Mouse (Mus musculus): ENCODE measurements around the gene Zg16. TPM values are rescaled to one million over a fixed set of nuclear protein-coding genes. Genes with fewer than 3 reads are reported as not detected.

Zg16 gene
- polyA plus RNA-seq, 1 experiment = not detected

GRCm38 (mm10) chr7:127011051-127011450 is 76.1 kb downstream of the Zg16 start:
- no peak overlapping the region; the same call in 1 of the 2 replicates for H3K27ac ChIP-seq (ENCODE audit: insufficient read depth, low read length)
- no peak overlapping the region for H3K4me3 ChIP-seq (ENCODE audit: insufficient read depth, low read length)
- H3K4me1 ChIP-seq (ENCODE audit: control insufficient read depth, insufficient read depth, low read length) = peaks cover 10% of the 10 kb centered on the region
- no peak for TF ChIP-seq CTCF (IDR thresholded peaks at IDR 0.05; ENCODE audit: borderline replicate concordance, insufficient read depth, low read length)
- TF ChIP-seq POLR2A (IDR thresholded peaks at IDR 0.05; ENCODE audit: low read depth, low read length) = no peak

GRCm38 (mm10) chr7:127009307-127010085 is 77.6 kb downstream of the Zg16 start:
- Histone ChIP-seq H3K4me3 (ENCODE audit: insufficient read depth, low read length) (no peak overlapping the region), H3K27ac (ENCODE audit: insufficient read depth, low read length) (peak overlapping the region; percentile 75), H3K4me1 (ENCODE audit: control insufficient read depth, insufficient read depth, low read length) (peaks cover 10% of the 10 kb centered on the region)
- TF ChIP-seq CTCF (IDR thresholded peaks at IDR 0.05; ENCODE audit: borderline replicate concordance, insufficient read depth, low read length) (no peak), POLR2A (IDR thresholded peaks at IDR 0.05; ENCODE audit: low read depth, low read length) (no peak)

GRCm38 (mm10) chr7:127008239-127009019 is 78.7 kb downstream of the Zg16 start:
- TF ChIP-seq POLR2A (IDR thresholded peaks at IDR 0.05; ENCODE audit: low read depth, low read length) = no peak
- no peak for TF ChIP-seq CTCF (IDR thresholded peaks at IDR 0.05; ENCODE audit: borderline replicate concordance, insufficient read depth, low read length)
- Histone ChIP-seq H3K4me1 (ENCODE audit: control insufficient read depth, insufficient read depth, low read length) (peaks cover 10% of the 10 kb centered on the region), H3K27ac (ENCODE audit: insufficient read depth, low read length) (peak overlapping the region; percentile 75), H3K4me3 (ENCODE audit: insufficient read depth, low read length) (no peak overlapping the region)

GRCm38 (mm10) chr7:127007313-127008024 is 79.7 kb downstream of the Zg16 start:
- no peak overlapping the region for H3K4me3 ChIP-seq (ENCODE audit: insufficient read depth, low read length)
- H3K27ac ChIP-seq (ENCODE audit: insufficient read depth, low read length) = no peak overlapping the region
- peaks cover 9% of the 10 kb centered on the region for H3K4me1 ChIP-seq (ENCODE audit: control insufficient read depth, insufficient read depth, low read length)
- TF ChIP-seq POLR2A (IDR thresholded peaks at IDR 0.05; ENCODE audit: low read depth, low read length) = no peak
- no peak for TF ChIP-seq CTCF (IDR thresholded peaks at IDR 0.05; ENCODE audit: borderline replicate concordance, insufficient read depth, low read length)

- Histone ChIP-seq H3K4me1 (ENCODE audit: control insufficient read depth, insufficient read depth, low read length) (peaks cover 8% of the 10 kb centered on the region), H3K27ac (ENCODE audit: insufficient read depth, low read length) (no peak overlapping the region), H3K4me3 (ENCODE audit: insufficient read depth, low read length) (no peak overlapping the region)
- TF ChIP-seq CTCF (IDR thresholded peaks at IDR 0.05; ENCODE audit: borderline replicate concordance, insufficient read depth, low read length) = no peak
- no peak for TF ChIP-seq POLR2A (IDR thresholded peaks at IDR 0.05; ENCODE audit: low read depth, low read length)
Measured at GRCm38 (mm10) chr7:127004122-127004875, 82.8 kb downstream of the Zg16 start.

GRCm38 (mm10) chr7:127003620-127004019 is 83.5 kb downstream of the Zg16 start:
- TF ChIP-seq POLR2A (IDR thresholded peaks at IDR 0.05; ENCODE audit: low read depth, low read length) (no peak), CTCF (IDR thresholded peaks at IDR 0.05; ENCODE audit: borderline replicate concordance, insufficient read depth, low read length) (no peak)
- peaks cover 3% of the 10 kb centered on the region for H3K4me1 ChIP-seq (ENCODE audit: control insufficient read depth, insufficient read depth, low read length)
- H3K4me3 ChIP-seq (ENCODE audit: insufficient read depth, low read length) = no peak overlapping the region
- no peak overlapping the region for H3K27ac ChIP-seq (ENCODE audit: insufficient read depth, low read length)

Other genes starting within 250 kb of the Zg16 start
- not detected in 2 replicates for gene Doc2a, start 239.9 kb downstream of the Zg16 start, polyA plus RNA-seq (2011; ENCODE audit: insufficient read length, low read depth, missing spikeins)
- 20.5 and 40.2 TPM in 2 replicates for gene Hirip3, start 225.4 kb downstream of the Zg16 start, polyA plus RNA-seq (2011; ENCODE audit: insufficient read length, low read depth, missing spikeins)
- 54.0 and 63.0 TPM in 2 replicates for gene Ino80e, start 225.0 kb downstream of the Zg16 start, polyA plus RNA-seq (2011; ENCODE audit: insufficient read length, low read depth, missing spikeins)
- gene Taok2, start 202.6 kb downstream of the Zg16 start, polyA plus RNA-seq (2011; ENCODE audit: insufficient read length, low read depth, missing spikeins) = 42.0 and 45.4 TPM in 2 replicates
- gene Tmem219, start 164.4 kb downstream of the Zg16 start, polyA plus RNA-seq (2011; ENCODE audit: insufficient read length, low read depth, missing spikeins) = 30.7 and 33.6 TPM in 2 replicates
- 9.0 and 9.1 TPM in 2 replicates for gene Kctd13, start 158.4 kb downstream of the Zg16 start, polyA plus RNA-seq (2011; ENCODE audit: insufficient read length, low read depth, missing spikeins)
- 0.30 TPM in 1 of 2 replicates, not detected in the other for gene Asphd1, start 137.7 kb downstream of the Zg16 start, polyA plus RNA-seq (2011; ENCODE audit: insufficient read length, low read depth, missing spikeins)
- gene Sez6l2, start 136.8 kb downstream of the Zg16 start, polyA plus RNA-seq (2011; ENCODE audit: insufficient read length, low read depth, missing spikeins) = not detected in 2 replicates
- gene Cdipt, start 111.4 kb downstream of the Zg16 start, polyA plus RNA-seq (2011; ENCODE audit: insufficient read length, low read depth, missing spikeins) = 134 and 139 TPM in 2 replicates
- gene Cdiptos, start 111.2 kb downstream of the Zg16 start, polyA plus RNA-seq (2011; ENCODE audit: insufficient read length, low read depth, missing spikeins) = 1.7 TPM in 1 of 2 replicates, not detected in the other
- 32.2 and 47.6 TPM in 2 replicates for gene Mvp, start 72.7 kb downstream of the Zg16 start, polyA plus RNA-seq (2011; ENCODE audit: insufficient read length, low read depth, missing spikeins)
- gene Pagr1b, start 70.8 kb downstream of the Zg16 start, polyA plus RNA-seq (2011; ENCODE audit: insufficient read length, low read depth, missing spikeins) = 21.7 and 25.6 TPM in 2 replicates
- gene Pagr1a, start 70.0 kb downstream of the Zg16 start, polyA plus RNA-seq (2011; ENCODE audit: insufficient read length, low read depth, missing spikeins) = 14.0 and 14.3 TPM in 2 replicates
- 13.5 and 15.7 TPM in 2 replicates for gene Gm42742, start 66.2 kb downstream of the Zg16 start, polyA plus RNA-seq (2011; ENCODE audit: insufficient read length, low read depth, missing spikeins)
- 3.1 and 15.3 TPM in 2 replicates for gene Prrt2, start 66.1 kb downstream of the Zg16 start, polyA plus RNA-seq (2011; ENCODE audit: insufficient read length, low read depth, missing spikeins)
- 86.9 and 127 TPM in 2 replicates for gene Maz, start 60.3 kb downstream of the Zg16 start, polyA plus RNA-seq (2011; ENCODE audit: insufficient read length, low read depth, missing spikeins)
- gene Kif22, start 44.9 kb downstream of the Zg16 start, polyA plus RNA-seq (2011; ENCODE audit: insufficient read length, low read depth, missing spikeins) = 22.5 and 37.4 TPM in 2 replicates
- gene AI467606, start 4.0 kb upstream of the Zg16 start, polyA plus RNA-seq (2011; ENCODE audit: insufficient read length, low read depth, missing spikeins) = 0.42 and 1.1 TPM in 2 replicates
- gene Qprt, start 34.9 kb upstream of the Zg16 start, polyA plus RNA-seq (2011; ENCODE audit: insufficient read length, low read depth, missing spikeins) = 0.25 TPM in 1 of 2 replicates, not detected in the other
- not detected in 2 replicates for gene Spn, start 50.5 kb upstream of the Zg16 start, polyA plus RNA-seq (2011; ENCODE audit: insufficient read length, low read depth, missing spikeins)
- gene Cd2bp2, start 108.7 kb upstream of the Zg16 start, polyA plus RNA-seq (2011; ENCODE audit: insufficient read length, low read depth, missing spikeins) = 66.3 and 74.3 TPM in 2 replicates
- 37.0 and 37.5 TPM in 2 replicates for gene Tbc1d10b, start 121.1 kb upstream of the Zg16 start, polyA plus RNA-seq (2011; ENCODE audit: insufficient read length, low read depth, missing spikeins)
- gene Mylpf, start 121.6 kb upstream of the Zg16 start, polyA plus RNA-seq (2011; ENCODE audit: insufficient read length, low read depth, missing spikeins) = 1.4 and 1.7 TPM in 2 replicates
- gene Zfp553, start 145.7 kb upstream of the Zg16 start, polyA plus RNA-seq (2011; ENCODE audit: insufficient read length, low read depth, missing spikeins) = 11.0 and 12.4 TPM in 2 replicates
- 3.9 and 4.2 TPM in 2 replicates for gene Sept1, start 145.8 kb upstream of the Zg16 start, polyA plus RNA-seq (2011; ENCODE audit: insufficient read length, low read depth, missing spikeins)
- gene Zfp771, start 156.9 kb upstream of the Zg16 start, polyA plus RNA-seq (2011; ENCODE audit: insufficient read length, low read depth, missing spikeins) = 21.3 and 24.3 TPM in 2 replicates
- 29.0 and 30.6 TPM in 2 replicates for gene Dctpp1, start 173.4 kb upstream of the Zg16 start, polyA plus RNA-seq (2011; ENCODE audit: insufficient read length, low read depth, missing spikeins)
- 25.9 and 29.4 TPM in 2 replicates for gene Sephs2, start 186.7 kb upstream of the Zg16 start, polyA plus RNA-seq (2011; ENCODE audit: insufficient read length, low read depth, missing spikeins)
- 0.20 and 0.56 TPM in 2 replicates for gene Itgal, start 208.9 kb upstream of the Zg16 start, polyA plus RNA-seq (2011; ENCODE audit: insufficient read length, low read depth, missing spikeins)